Mouse (Mus musculus): ENCODE results near the gene Kri1. TPM values are rescaled to one million over a fixed set of nuclear protein-coding genes. Genes with fewer than 3 reads are reported as not detected.

The Kri1 gene
- polyA plus RNA-seq, 1 experiment = not detected

DNA sequence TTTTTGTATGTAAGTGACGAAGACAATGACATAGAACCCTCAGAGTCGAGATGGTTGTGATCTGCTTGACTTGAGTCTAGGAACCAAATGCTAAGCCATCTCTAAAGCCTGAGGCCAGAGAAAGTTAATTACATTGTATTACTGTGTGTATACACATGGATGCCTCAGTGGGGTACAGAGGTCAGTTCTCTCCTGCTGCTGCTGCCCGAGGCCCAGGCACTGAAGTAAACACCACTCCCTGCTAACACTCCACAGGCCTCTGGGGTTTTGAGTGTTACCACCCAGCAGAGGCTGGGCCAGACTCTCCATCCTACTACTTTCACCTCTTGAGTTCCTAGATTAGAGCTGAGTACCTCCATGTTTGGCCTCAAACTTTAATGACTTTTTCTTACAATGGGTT is 3.8 kb downstream of the Kri1 start:
- Histone ChIP-seq H3K4me3 (ENCODE audit: insufficient read depth, low read depth, low read length) (no peak overlapping the region), H3K27ac (ENCODE audit: insufficient read depth, low read depth, low read length) (no peak overlapping the region), H3K4me1 (ENCODE audit: control insufficient read depth, insufficient read depth, low read length) (peaks cover 13% of the 10 kb centered on the region)
- whole genome bisulfite sequencing = 84% methylated on average over 3 of the region's 3 CpGs
- TF ChIP-seq CTCF (IDR thresholded peaks at IDR 0.05; ENCODE audit: insufficient read depth, low read depth, low read length) (no peak), POLR2A (IDR thresholded peaks at IDR 0.05; ENCODE audit: insufficient read depth, low read depth, low read length) (no peak)

DNA sequence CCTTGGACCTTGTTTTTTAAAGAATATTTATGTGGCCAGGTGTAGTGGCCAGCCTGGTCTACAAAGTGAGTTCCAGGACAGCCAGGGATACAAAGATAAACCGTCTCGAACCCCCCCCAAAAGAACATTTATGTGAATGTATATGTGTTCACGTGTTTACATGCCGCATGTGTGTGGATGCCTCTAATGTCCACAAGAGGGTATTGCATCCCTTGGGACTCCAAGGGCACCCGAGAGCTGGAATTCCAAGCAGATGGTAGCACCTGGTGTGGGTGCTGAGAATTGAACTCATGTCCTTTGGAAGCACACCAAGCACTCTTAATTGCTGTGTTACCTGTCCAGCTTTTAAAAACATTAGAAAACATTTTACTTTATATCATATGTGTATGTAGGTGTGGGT is 4.2 kb downstream of the Kri1 start:
- WGBS = 89% methylated on average over 5 of the region's 5 CpGs
- H3K4me1 ChIP-seq (ENCODE audit: control insufficient read depth, insufficient read depth, low read length) = peaks cover 10% of the 10 kb centered on the region
- TF ChIP-seq POLR2A (IDR thresholded peaks at IDR 0.05; ENCODE audit: insufficient read depth, low read depth, low read length) = no peak
- TF ChIP-seq CTCF (IDR thresholded peaks at IDR 0.05; ENCODE audit: insufficient read depth, low read depth, low read length) = no peak
- no peak overlapping the region for H3K27ac ChIP-seq (ENCODE audit: insufficient read depth, low read depth, low read length)
- H3K4me3 ChIP-seq (ENCODE audit: insufficient read depth, low read depth, low read length) = no peak overlapping the region

DNA sequence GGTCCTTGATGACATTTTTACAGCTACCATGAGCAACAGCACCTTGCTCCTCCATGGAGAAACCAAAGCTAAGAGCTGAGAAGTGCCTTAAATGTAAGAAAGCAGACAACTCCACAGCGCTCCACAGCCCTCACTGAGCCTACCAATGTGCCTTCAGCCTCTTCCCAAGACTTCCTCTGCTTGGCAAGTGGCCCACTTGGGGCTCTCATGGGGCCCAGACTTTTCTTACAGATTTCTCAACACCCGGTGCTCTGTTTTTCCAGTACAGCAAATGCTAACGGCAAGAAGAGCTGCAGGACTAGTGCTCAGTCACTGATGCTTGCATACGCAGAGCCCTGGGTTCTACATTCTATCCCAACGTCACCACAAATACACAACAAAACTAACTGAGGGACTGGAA is 10.0 kb downstream of the Kri1 start:
- TF ChIP-seq POLR2A (IDR thresholded peaks at IDR 0.05; ENCODE audit: insufficient read depth, low read depth, low read length) (no peak), CTCF (IDR thresholded peaks at IDR 0.05; ENCODE audit: insufficient read depth, low read depth, low read length) (no peak)
- 83% methylated on average over 5 of the region's 5 CpGs for WGBS
- Histone ChIP-seq H3K4me3 (ENCODE audit: insufficient read depth, low read depth, low read length) (no peak overlapping the region), H3K27ac (ENCODE audit: insufficient read depth, low read depth, low read length) (no peak overlapping the region), H3K4me1 (ENCODE audit: control insufficient read depth, insufficient read depth, low read length) (no peaks in the 10 kb centered on the region)

DNA sequence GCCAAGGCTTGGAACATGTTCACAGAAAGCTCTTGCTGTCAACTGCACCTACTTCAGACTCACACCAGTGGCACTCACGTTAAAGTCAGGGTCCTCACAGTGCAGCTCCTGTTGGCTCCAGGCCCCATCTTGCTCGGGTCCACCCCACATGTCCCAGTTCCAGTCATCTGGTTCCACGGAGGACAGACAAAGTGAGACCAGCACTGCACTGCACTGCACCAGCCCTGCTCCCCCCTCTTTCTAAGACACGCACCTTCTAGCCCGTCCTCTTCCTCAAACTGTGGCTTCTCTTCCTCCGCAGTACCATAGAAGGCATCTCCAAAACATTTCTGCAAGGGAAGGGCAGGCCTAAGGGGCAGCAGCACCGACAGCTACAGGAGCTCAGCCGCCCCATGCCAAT is 11.5 kb downstream of the Kri1 start:
- H3K4me3 ChIP-seq (ENCODE audit: insufficient read depth, low read depth, low read length) = no peak overlapping the region
- TF ChIP-seq CTCF (IDR thresholded peaks at IDR 0.05; ENCODE audit: insufficient read depth, low read depth, low read length) = no peak
- TF ChIP-seq POLR2A (IDR thresholded peaks at IDR 0.05; ENCODE audit: insufficient read depth, low read depth, low read length) = no peak
- H3K4me1 ChIP-seq (ENCODE audit: control insufficient read depth, insufficient read depth, low read length) = no peaks in the 10 kb centered on the region
- 78% methylated on average over 8 of the region's 8 CpGs for WGBS
- H3K27ac ChIP-seq (ENCODE audit: insufficient read depth, low read depth, low read length) = no peak overlapping the region

DNA sequence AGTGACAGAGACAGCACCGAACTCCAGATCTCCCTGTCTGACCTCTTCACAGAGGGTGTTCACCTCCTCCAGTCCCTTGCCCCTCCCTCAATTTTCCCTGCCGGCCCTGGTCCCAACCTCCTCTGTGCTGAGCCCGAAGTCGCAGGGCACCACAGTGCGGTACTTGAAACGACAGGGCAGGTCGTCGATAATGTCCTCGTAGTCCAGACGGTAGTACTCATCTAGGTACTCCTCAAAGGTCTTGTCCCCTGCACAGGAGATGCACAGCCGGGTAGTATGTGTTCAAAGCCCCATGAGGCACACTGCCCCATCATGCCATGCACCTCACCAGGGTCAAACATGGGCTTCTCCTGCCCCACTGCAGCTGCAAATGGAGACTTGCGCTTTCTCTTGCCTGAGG is 12.0 kb downstream of the Kri1 start:
- WGBS = 88% methylated on average over 12 of the region's 12 CpGs
- no peak overlapping the region for H3K27ac ChIP-seq (ENCODE audit: insufficient read depth, low read depth, low read length)

DNA sequence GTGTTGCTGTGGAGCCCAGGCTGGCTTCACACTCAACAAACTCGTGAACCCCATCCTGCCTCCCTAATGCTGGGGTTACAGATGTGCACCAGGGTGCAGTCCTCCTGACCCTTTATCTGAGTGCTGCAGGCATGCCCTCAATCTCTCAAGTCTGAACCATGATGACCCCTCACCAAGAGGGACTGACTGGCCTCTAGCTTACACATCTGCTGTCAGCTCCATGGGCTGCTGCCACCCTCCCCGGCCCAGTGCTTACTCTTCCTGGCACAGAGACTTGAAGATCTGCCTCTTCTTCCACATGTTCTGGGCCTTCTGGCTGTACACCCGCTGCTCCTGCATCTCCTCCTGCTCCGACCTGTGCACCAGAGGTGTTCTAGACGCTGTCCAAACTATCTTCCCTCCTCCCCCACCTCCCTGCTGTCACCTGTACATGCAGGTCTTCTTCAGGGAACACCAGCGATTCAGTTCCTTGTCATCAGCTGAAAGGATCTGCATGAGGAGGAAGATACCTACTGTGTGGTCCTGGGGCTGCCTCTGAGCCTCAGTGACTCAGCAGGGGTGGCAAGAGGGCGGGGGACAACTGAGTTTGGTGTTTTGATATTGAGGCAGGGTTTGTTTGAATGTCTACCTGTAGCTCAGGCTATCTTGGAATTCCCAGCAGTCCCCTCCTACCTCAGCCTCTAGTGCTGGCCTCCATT is 12.6 kb downstream of the Kri1 start:
- TF ChIP-seq CTCF (IDR thresholded peaks at IDR 0.05; ENCODE audit: insufficient read depth, low read depth, low read length) = no peak
- no peak for TF ChIP-seq POLR2A (IDR thresholded peaks at IDR 0.05; ENCODE audit: insufficient read depth, low read depth, low read length)
- H3K27ac ChIP-seq (ENCODE audit: insufficient read depth, low read depth, low read length) = no peak overlapping the region
- 83% methylated on average over 7 of the region's 7 CpGs for WGBS
- no peak overlapping the region for H3K4me3 ChIP-seq (ENCODE audit: insufficient read depth, low read depth, low read length)
- H3K4me1 ChIP-seq (ENCODE audit: control insufficient read depth, insufficient read depth, low read length) = no peaks in the 10 kb centered on the region

More for the DNA sequence above, 12.0 kb downstream of the Kri1 start:
- Histone ChIP-seq H3K4me1 (ENCODE audit: control insufficient read depth, insufficient read depth, low read length) (no peaks in the 10 kb centered on the region), H3K4me3 (ENCODE audit: insufficient read depth, low read depth, low read length) (no peak overlapping the region)
- TF ChIP-seq POLR2A (IDR thresholded peaks at IDR 0.05; ENCODE audit: insufficient read depth, low read depth, low read length) (no peak), CTCF (IDR thresholded peaks at IDR 0.05; ENCODE audit: insufficient read depth, low read depth, low read length) (no peak)

DNA sequence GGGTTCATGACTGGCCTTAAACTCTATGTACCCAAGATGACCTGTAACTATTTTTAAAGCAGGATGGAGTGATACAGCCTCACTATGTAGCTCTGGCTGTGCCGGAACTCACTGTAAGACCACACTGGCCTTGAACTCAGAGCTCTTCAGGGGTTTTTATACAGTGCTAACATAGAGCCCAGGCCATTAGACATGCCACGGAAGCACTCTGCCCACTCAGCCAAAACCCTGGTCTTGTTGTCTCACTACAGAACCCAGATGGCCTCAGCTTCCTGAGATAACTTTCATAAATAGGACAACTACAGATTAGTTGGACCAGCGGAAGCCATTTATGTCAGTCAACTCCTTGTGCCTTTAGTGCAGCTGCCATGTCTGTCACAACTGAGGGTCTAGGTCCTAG is 13.4 kb downstream of the Kri1 start:
- TF ChIP-seq CTCF (IDR thresholded peaks at IDR 0.05; ENCODE audit: insufficient read depth, low read depth, low read length) (no peak), POLR2A (IDR thresholded peaks at IDR 0.05; ENCODE audit: insufficient read depth, low read depth, low read length) (no peak)
- Histone ChIP-seq H3K27ac (ENCODE audit: insufficient read depth, low read depth, low read length) (no peak overlapping the region), H3K4me1 (ENCODE audit: control insufficient read depth, insufficient read depth, low read length) (no peaks in the 10 kb centered on the region), H3K4me3 (ENCODE audit: insufficient read depth, low read depth, low read length) (no peak overlapping the region)
- 85% methylated on average over 3 of the region's 3 CpGs for WGBS

DNA sequence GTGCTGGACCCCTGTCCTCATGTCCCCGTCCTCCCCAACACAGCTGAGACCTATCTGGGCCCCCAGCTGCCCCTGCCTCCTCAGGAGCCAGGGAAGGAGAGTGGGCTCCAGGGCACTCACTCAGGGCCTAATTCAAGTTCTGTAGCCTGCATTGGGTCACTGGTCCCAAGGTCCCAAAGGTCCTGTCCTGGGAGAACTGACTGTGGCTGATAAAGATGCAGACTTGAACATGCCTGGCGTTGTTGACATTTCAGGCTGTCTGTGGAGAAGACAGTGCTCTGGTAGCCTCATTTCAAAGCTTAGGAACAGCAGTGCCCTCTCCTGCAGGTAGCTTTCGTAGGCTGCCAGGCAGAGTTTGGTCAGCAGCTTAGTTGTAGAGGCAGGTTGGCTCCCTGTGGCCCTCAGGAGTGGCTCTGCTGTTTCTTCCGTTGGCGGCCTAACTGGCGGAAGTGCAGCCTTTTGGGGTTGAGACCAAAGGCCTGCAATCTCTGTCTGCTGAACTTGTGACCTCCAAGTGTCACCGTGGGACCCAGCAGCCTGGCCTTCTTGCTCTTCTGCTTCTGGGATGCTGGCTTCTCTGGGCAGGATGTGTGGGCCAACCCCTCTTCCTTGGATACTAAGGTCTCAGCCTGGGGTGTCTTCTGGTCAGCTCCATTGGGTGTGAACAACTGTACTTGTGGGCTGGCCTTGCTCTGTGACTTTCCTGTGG is 14.1 kb downstream of the Kri1 start:
- Histone ChIP-seq H3K4me1 (ENCODE audit: control insufficient read depth, insufficient read depth, low read length) (no peaks in the 10 kb centered on the region), H3K27ac (ENCODE audit: insufficient read depth, low read depth, low read length) (no peak overlapping the region), H3K4me3 (ENCODE audit: insufficient read depth, low read depth, low read length) (no peak overlapping the region)
- 83% methylated on average over 7 of the region's 7 CpGs for WGBS
- TF ChIP-seq CTCF (IDR thresholded peaks at IDR 0.05; ENCODE audit: insufficient read depth, low read depth, low read length) (no peak), POLR2A (IDR thresholded peaks at IDR 0.05; ENCODE audit: insufficient read depth, low read depth, low read length) (no peak)

DNA sequence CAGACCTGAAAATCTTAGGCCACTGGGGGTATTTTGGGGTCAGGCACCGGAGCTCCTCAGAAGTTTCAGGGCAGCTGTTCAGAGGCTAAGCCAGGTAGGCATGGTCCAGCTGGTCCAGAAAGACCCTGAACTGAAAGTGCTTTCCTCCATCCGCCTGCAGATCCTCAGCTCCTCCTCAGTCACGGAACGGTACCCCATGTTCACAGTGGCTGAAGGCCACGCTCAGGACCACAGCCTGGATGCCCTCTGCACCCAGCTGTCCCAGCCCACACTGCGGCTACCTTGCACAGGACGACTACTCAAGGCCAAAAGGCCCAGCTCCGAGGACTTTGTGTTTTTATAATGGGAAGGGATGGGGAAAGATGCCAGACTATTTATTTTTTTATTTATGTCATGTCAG is 14.7 kb downstream of the Kri1 start:
- TF ChIP-seq CTCF (IDR thresholded peaks at IDR 0.05; ENCODE audit: insufficient read depth, low read depth, low read length) = no peak
- no peak for TF ChIP-seq POLR2A (IDR thresholded peaks at IDR 0.05; ENCODE audit: insufficient read depth, low read depth, low read length)
- 0 out of 2 replicates have a peak, but pooled peaks cover 4% of the 10 kb centered on the region for H3K4me1 ChIP-seq (ENCODE audit: control insufficient read depth, insufficient read depth, low read length)
- 83% methylated on average over 8 of the region's 8 CpGs for WGBS
- no peak overlapping the region for H3K4me3 ChIP-seq (ENCODE audit: insufficient read depth, low read depth, low read length)
- H3K27ac ChIP-seq (ENCODE audit: insufficient read depth, low read depth, low read length) = no peak overlapping the region

All from olfactory bulb, adult 2 months (tissue).